Mouse (Mus musculus) lung, postnatal 0 days (tissue): ENCODE measurements at regions not wholly inside any gene's neighbourhood (a gene's known extent, or its start where the extent isn't known, plus 50 kb on each side); places are given as distances from the start of the nearest gene placed in this dataset.

Experiments
- ATAC-seq: fragments of 200-750 bp; cut with Nextera tagmentation; 2 replicates; pipeline ENCODE4 v1.8.0; 2017; ENCODE audit warnings: moderate library complexity
- DNase-seq: peaks from one replicate; pipeline ENCODE4 v3.0.0-alpha.2; 2016; ENCODE audit warnings: low spot score
- H3K27ac ChIP-seq: fragments of 300-500 bp; sonication (generic); 2 replicates; pipeline ENCODE4 v1.5.1; 2014; ENCODE audit warnings: antibody characterized with exemption, mild to moderate bottlenecking, low read length, mixed read lengths
- H3K27me3 ChIP-seq: fragments of 300-500 bp; sonication (generic); replicated peaks from 2 replicates; pipeline ENCODE4 v1.6.1; 2014; ENCODE audit warnings: low read length, mixed read lengths; ENCODE audit not compliant: insufficient read depth
- H3K36me3 ChIP-seq: fragments of 300-500 bp; sonication (generic); 2 replicates; pipeline ENCODE4 v1.6.1; 2014; ENCODE audit warnings: low read length, mixed read lengths; ENCODE audit not compliant: insufficient read depth
- H3K4me1 ChIP-seq: fragments of 300-500 bp; sonication (generic); 2 replicates; pipeline ENCODE4 v1.6.1; 2014; ENCODE audit warnings: antibody characterized with exemption, low read depth, low read length, mixed read lengths; ENCODE audit not compliant: insufficient read depth
- H3K4me2 ChIP-seq: fragments of 300-500 bp; sonication (generic); replicated peaks from 2 replicates; pipeline ENCODE4 v1.6.1; 2014; ENCODE audit warnings: low read depth, mild to moderate bottlenecking, low read length, moderate library complexity, mixed read lengths
- H3K4me3 ChIP-seq: fragments of 300-500 bp; sonication (generic); 2 replicates; pipeline ENCODE4 v1.5.1; 2014; ENCODE audit warnings: low read depth, low read length
- H3K9ac ChIP-seq: fragments of 300-500 bp; sonication (generic); replicated peaks from 2 replicates; pipeline ENCODE4 v1.6.1; 2014; ENCODE audit warnings: low read depth, mild to moderate bottlenecking
- H3K9me3 ChIP-seq: fragments of 300-500 bp; sonication (generic); 2 replicates; pipeline ENCODE4 v1.6.1; 2016; ENCODE audit warnings: low read length, mixed read lengths
- CTCF ChIP-seq: IDR thresholded peaks from 2 replicates; pipeline ENCODE4 v1.5.1; 2016; ENCODE audit warnings: antibody characterized with exemption, mild to moderate bottlenecking
- EP300 ChIP-seq: IDR thresholded peaks from 2 replicates; pipeline ENCODE4 v1.6.1; 2016; ENCODE audit warnings: antibody characterized with exemption, mild to moderate bottlenecking, control low read depth
- WGBS: fragments of 180-500 bp; shearing (Covaris S2); extraction: QIAGEN DNeasy Blood & Tissue Kit; methylation state at CpG from one replicate; pipeline ENCODE4 v1.1.7; 2014; 5-methylcytosine and 5-hydroxymethylcytosine counted together

- WGBS = 34% methylated on average over 12 of the region's 12 CpGs
- Histone ChIP-seq H3K4me2 (no peak overlapping the region), H3K9me3 (no peaks in the 10 kb centered on the region), H3K27ac (no peak overlapping the region), H3K4me1 (0 out of 2 replicates have a peak, but pooled peaks cover 3% of the 10 kb centered on the region), H3K27me3 (no peaks in the 10 kb centered on the region), H3K4me3 (no peak overlapping the region), H3K9ac (no peak overlapping the region), H3K36me3 (no peaks in the 10 kb centered on the region)
- ATAC-seq = peak; percentile 72
- TF ChIP-seq CTCF = no peak
- no peak; the same call in 1 of the 2 replicates for TF ChIP-seq EP300
- peak; percentile 72 for DNase-seq
Observed at GRCm38 (mm10) chr13:31326269-31326851, 229.6 kb upstream of the Foxq1 start.

GRCm38 (mm10) chr13:31327511-31327951, 228.4 kb upstream of the Foxq1 start:
- WGBS = 35% methylated on average over 7 of the region's 7 CpGs
- DNase-seq (no peak), ATAC-seq (no peak)

GRCm38 (mm10) chr13:31328756-31329155, 227.2 kb upstream of the Foxq1 start:
- no peaks in the 10 kb centered on the region for H3K36me3 ChIP-seq
- 0 out of 2 replicates have a peak, but pooled peaks cover 3% of the 10 kb centered on the region for H3K4me1 ChIP-seq
- H3K4me2 ChIP-seq = no peak overlapping the region
- H3K27ac ChIP-seq = no peak overlapping the region
- 62% methylated on average over 8 of the region's 8 CpGs for WGBS
- TF ChIP-seq EP300 (no peak), CTCF (no peak)
- no peak for DNase-seq
- H3K9me3 ChIP-seq = no peaks in the 10 kb centered on the region
- H3K4me3 ChIP-seq = no peak overlapping the region
- H3K9ac ChIP-seq = no peak overlapping the region
- no peaks in the 10 kb centered on the region for H3K27me3 ChIP-seq
- ATAC-seq = no peak

More at GRCm38 (mm10) chr13:31327511-31327951, 228.4 kb upstream of the Foxq1 start:
- TF ChIP-seq CTCF (no peak), EP300 (no peak)
- Histone ChIP-seq H3K9ac (no peak overlapping the region), H3K36me3 (no peaks in the 10 kb centered on the region), H3K27me3 (no peaks in the 10 kb centered on the region), H3K4me2 (no peak overlapping the region), H3K27ac (no peak overlapping the region), H3K4me1 (0 out of 2 replicates have a peak, but pooled peaks cover 3% of the 10 kb centered on the region), H3K9me3 (no peaks in the 10 kb centered on the region), H3K4me3 (no peak overlapping the region)

- H3K9ac ChIP-seq = no peak overlapping the region
- TF ChIP-seq EP300 = no peak
- no peak overlapping the region for H3K4me2 ChIP-seq
- WGBS = 83% methylated on average over 5 of the region's 5 CpGs
- DNase-seq (no peak), ATAC-seq (no peak)
- H3K36me3 ChIP-seq = no peaks in the 10 kb centered on the region
- no peaks in the 10 kb centered on the region for H3K27me3 ChIP-seq
- no peak overlapping the region for H3K27ac ChIP-seq
- 0 out of 2 replicates have a peak, but pooled peaks cover 3% of the 10 kb centered on the region for H3K4me1 ChIP-seq
- H3K9me3 ChIP-seq = no peaks in the 10 kb centered on the region
- H3K4me3 ChIP-seq = no peak overlapping the region
Observed at GRCm38 (mm10) chr13:31330731-31331130, 225.2 kb upstream of the Foxq1 start.

- Histone ChIP-seq H3K9me3 (no peaks in the 10 kb centered on the region), H3K4me3 (no peak overlapping the region), H3K27ac (no peak overlapping the region), H3K4me2 (no peak overlapping the region), H3K9ac (no peak overlapping the region), H3K4me1 (no peaks in the 10 kb centered on the region; the same call in 1 of the 2 replicates), H3K36me3 (no peaks in the 10 kb centered on the region), H3K27me3 (no peaks in the 10 kb centered on the region)
- ATAC-seq = no peak
- 89% methylated on average over 3 of the region's 3 CpGs for WGBS
- no peak for DNase-seq
- TF ChIP-seq EP300 (no peak), CTCF (no peak)
Observed at GRCm38 (mm10) chr13:31334981-31335380, 221.0 kb upstream of the Foxq1 start.

- Histone ChIP-seq H3K4me3 (no peak overlapping the region), H3K27ac (no peak overlapping the region), H3K36me3 (no peaks in the 10 kb centered on the region), H3K4me1 (no peaks in the 10 kb centered on the region; the same call in 1 of the 2 replicates), H3K27me3 (no peaks in the 10 kb centered on the region), H3K9ac (no peak overlapping the region), H3K9me3 (no peaks in the 10 kb centered on the region), H3K4me2 (no peak overlapping the region)
- 51% methylated on average over 6 of the region's 6 CpGs for WGBS
- ATAC-seq = no peak
- TF ChIP-seq EP300 = no peak
- no peak for TF ChIP-seq CTCF
- DNase-seq = no peak
Observed at GRCm38 (mm10) chr13:31337631-31338030, 218.3 kb upstream of the Foxq1 start.
